Mouse (Mus musculus) Muller cell, postnatal 12 days (primary cell): Measurements from ENCODE around the gene Kdelc2.

Experiments
- DNase-seq: peaks from one replicate; pipeline ENCODE4 v3.0.0-alpha.2; 2015; ENCODE audit errors: inconsistent ontology term

Kdelc2 gene

GRCm38 (mm10) chr9:53383951-53384866 lies at the start of gene Kdelc2:
Kdelc2 (plus strand) TSS chr9:53384025.
- peak; percentile 93 for DNase-seq

DNA sequence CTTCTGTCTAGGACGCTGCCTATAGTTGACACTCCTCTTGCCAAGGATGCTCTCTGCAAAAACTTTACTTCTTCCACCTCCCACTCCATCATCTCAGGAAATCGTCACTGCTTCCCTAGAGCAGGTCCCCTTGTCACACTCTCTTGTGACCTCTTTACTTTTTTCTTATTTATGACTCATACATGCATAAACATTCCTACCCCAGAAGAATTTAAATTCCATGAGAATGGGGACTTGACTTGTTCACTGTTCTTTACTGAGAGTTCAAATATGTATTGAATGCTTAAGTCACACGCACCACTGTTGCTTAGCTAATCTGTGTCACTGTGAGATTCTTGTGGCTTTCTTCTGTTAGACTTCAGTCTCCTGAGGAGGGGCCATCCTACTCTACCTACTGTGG lies 48.7 kb upstream of the Kdelc2 start:
- no peak for DNase-seq

DNA sequence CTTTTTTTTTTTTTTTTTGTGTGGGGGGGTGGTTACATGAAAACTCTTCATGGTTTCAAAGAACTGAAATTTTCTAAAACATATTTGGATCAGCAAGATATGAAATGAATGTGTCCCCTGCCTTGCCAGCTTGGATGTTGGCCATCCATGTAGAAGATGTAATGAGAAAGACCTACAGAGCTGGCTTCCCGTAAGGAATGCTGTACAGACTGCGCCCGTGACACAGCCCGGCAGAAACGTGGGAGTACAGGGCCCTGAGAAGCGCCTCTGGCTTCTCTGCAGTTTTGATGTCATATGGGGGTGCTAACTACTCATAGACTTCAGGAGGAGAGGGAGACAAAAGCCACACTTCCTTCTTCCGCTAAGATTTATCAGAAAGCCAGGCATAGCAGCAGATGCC lies 44.2 kb upstream of the Kdelc2 start:
- no peak for DNase-seq

DNA sequence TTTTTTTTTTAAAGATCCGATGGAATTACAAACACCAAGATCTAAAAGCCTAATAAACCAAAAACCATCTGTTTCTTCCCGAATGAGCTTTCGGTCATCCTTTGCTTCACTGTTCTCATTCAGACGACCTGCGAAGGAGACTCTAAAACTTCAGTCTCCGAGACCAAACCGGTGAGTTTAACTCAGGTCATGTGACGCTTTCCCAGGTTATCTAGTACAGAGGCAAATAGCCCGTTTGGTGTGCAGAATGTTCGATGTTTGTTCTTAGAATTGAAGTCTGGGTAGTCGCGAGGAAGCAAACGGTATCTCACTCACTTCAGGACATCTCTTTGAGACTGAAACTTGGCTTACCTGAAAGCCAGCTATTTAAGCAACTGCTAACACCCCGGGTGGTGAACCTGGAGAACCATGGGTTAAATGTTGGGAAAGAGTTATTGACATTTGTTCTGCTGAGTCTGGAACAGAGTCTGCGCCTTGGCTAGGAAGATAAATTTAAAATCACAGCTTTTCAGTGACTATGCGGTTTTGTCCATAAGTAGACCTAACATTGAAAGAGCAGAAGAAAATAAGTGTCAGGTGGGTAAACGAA lies 43.4 kb upstream of the Kdelc2 start:
- no peak for DNase-seq

DNA sequence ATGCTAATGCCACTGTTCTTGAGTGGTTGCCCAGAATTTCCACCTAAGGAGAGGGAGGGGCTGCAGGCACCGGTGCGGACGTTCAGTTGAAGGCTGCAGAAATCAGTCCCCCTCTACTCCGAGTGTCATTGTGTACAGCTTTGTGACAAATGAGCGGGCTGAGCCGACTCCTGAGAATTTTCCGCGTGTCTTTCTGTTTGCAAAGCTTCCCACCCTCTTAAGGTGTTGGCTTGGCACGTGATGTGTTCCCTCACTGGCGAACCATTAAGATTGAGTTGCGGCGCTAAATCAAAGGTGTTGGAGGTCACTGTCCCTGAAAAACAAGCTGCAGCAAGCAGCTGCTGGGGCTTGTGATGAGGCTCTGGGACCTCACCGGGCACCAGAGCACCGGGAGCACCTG lies 42.9 kb upstream of the Kdelc2 start:
- DNase-seq, result peak; percentile 29

- DNase-seq, result no peak
Observed at GRCm38 (mm10) chr9:53341981-53342380, 41.8 kb upstream of the Kdelc2 start.

- no peak for DNase-seq
Observed at GRCm38 (mm10) chr9:53344646-53345432, 39.0 kb upstream of the Kdelc2 start.

GRCm38 (mm10) chr9:53345728-53346127 lies 38.1 kb upstream of the Kdelc2 start:
- DNase-seq, result no peak

DNA sequence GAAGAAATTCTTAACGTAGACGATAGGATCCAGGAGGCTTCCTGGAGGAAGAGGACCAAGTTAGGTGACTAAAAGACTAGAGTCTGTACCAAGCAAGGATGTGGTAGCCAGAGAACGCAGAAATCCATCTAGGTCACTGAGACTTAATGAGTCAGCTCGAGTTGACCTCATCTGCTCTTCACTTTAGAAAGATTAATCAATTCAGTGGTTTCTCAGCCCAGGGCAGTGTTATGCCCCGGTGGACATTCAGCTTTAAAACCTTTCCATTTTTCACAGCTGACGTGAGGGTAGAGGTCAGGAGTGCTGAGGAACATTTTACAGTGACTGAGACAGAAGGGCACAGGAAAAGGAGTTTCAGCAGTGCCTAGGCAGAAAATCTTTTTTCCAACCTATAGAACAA lies 37.4 kb upstream of the Kdelc2 start:
- DNase-seq, result no peak

GRCm38 (mm10) chr9:53349211-53349610 lies 34.6 kb upstream of the Kdelc2 start:
- no peak for DNase-seq

DNA sequence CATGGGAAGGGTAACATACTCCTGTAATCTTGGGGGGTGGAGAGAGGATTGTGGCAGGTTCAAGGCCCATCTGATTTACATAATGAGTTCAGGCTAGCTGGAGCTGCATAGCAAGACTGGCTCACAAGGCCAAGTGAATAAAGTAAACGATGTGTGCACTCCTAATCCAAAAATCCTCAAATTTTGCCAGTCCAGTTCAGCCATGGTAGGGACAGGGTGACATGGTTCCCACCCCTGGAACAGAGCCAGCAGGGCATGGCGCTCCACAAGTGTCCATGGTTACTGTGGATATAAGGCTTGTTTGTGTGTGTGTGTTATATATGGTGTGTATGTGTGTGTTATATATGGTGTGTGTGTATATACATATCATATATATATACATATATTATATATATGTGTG lies 33.5 kb upstream of the Kdelc2 start:
- DNase-seq, result no peak

DNA sequence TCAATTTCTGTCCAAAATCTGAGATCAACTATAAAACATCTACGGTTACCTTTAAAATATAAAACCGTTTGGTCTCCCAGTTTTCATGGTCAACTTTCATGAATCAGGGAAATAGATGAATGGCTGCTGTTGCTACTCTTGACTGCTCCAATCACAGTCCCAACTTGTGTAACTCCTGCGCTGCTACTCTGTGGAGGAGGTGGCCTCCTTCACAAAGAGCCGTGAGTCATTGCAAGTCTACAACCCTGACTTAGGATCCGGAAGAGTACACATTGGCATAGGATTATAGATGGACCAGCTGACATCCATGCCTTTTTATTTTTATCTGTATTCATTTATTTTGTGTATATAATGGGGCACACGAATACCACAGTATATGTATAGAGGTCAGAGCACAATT lies 31.9 kb upstream of the Kdelc2 start:
- DNase-seq, result no peak

GRCm38 (mm10) chr9:53353161-53353560 lies 30.7 kb upstream of the Kdelc2 start:
- DNase-seq, result no peak

- no peak for DNase-seq
Observed at GRCm38 (mm10) chr9:53356219-53357155, 27.3 kb upstream of the Kdelc2 start.

DNA sequence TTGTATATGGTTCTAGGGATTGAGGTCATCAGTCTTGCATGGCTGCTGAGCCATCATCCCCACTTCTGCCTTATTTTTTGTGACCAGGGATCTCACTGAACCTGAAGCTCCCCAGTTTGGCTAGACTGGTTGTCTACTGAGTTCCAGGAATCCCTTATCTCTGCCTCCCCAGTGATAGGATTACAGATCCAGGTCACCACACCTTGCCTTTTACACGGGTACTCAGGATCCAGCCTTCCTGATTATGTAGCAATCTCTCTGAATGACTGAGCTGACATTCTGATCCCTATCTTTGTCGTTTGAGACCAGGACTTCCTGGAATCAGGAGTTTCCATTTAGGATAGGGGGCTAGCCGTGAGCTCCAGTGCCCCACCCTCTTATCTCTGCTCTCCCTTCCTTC lies 12.5 kb upstream of the Kdelc2 start:
- no peak for DNase-seq

GRCm38 (mm10) chr9:53375907-53376306 lies 7.9 kb upstream of the Kdelc2 start:
- DNase-seq, result no peak

DNA sequence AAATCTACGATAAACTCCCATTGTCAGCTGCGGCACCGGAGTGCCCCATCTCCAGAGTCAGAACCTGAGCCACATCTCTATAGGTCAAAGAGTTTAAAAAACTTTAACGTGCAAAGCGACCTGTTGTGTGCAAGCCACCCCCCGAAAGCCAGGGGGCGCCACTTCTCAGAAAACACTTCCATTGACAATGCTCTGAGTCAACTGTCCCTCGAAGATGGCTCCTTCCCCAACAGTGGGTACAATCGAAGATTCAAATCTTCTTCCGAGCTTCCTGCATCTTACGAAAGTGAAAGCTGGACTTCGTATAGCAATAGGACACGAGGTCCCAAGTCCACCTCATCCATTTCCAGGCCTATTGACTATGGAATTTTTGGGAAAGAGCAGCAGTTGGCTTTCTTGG lies 7.0 kb upstream of the Kdelc2 start:
- DNase-seq, result no peak

- DNase-seq, result no peak
Observed at GRCm38 (mm10) chr9:53377597-53377996, 6.2 kb upstream of the Kdelc2 start.

DNA sequence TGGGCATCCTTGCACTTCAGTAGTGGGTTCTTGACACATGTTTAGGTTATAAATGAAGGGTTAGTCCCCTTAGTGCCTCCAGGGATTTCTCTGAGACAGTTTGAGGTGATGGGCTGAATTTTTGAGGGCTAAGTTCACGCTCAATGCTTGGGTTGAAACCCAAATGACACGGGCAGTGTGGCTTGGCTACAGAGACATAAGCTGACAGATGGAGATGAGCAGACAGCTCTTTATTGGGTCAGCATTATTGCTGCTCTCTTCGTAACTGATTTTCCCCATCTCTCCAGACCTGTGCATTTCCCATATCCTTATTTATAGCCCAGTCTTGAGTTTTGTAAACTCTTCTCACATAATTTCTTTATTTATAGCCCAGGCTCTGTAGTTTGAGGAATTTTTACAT lies 5.7 kb upstream of the Kdelc2 start:
- no peak for DNase-seq

- no peak for DNase-seq
Observed at GRCm38 (mm10) chr9:53380595-53380994, 3.2 kb upstream of the Kdelc2 start.

DNA sequence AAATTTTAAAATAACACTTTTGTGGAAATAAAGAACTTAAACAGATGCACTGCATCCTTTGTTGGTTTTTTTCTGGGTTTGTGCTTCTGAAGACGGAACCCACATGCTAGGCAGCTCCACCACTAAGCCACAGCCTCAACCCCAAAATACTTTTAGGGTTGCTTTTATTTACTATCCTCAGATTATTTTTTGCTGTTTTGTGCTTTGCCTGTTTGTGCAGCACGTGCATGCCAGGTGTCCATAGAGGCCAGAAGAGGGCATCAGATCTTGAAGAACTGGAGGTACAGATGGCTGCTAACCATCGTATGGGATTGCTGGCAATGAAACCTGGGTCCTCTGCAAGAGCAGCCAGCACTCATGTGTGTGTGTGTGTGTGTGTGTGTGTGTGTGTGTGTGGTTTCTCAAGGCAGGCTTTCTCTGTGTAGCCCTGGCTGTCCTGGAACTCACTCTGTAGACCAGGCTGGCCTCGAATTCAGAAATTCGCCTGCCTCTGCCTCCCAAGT lies 2.7 kb upstream of the Kdelc2 start:
- DNase-seq, result no peak
